Mouse (Mus musculus): Measurements from ENCODE around the gene Olfr965.
"Not testable (repeated sequence)": the region's sequence is repeated elsewhere in the genome, so short reads cannot be mapped to it uniquely, and the experiment has no call there.

The Olfr965 gene

GRCm38 (mm10) chr9:39711053-39711452, at the start of gene Olfr965:
Gene Olfr965, plus strand, starts transcription at chr9:39711353.
- no peak for DNase-seq (ENCODE audit: low read depth, low spot score)

GRCm38 (mm10) chr9:39666905-39667304, 44.2 kb upstream of the Olfr965 start, which contains the start of gene Olfr963:
Gene Olfr963, plus strand, starts transcription at chr9:39667205.
- DNase-seq (ENCODE audit: low read depth, low spot score) = no peak

GRCm38 (mm10) chr9:39669723-39670122, 41.4 kb upstream of the Olfr965 start:
- DNase-seq (ENCODE audit: low read depth, low spot score) = no peak

- no peak for DNase-seq (ENCODE audit: low read depth, low spot score)
Observed at GRCm38 (mm10) chr9:39674820-39675219, 36.3 kb upstream of the Olfr965 start.

GRCm38 (mm10) chr9:39678557-39678956, 32.6 kb upstream of the Olfr965 start:
- DNase-seq (ENCODE audit: low read depth, low spot score) = no peak

GRCm38 (mm10) chr9:39679280-39679679, 31.9 kb upstream of the Olfr965 start:
- no peak for DNase-seq (ENCODE audit: low read depth, low spot score)

GRCm38 (mm10) chr9:39701123-39701522, 10.0 kb upstream of the Olfr965 start:
- DNase-seq (ENCODE audit: low read depth, low spot score) = not testable (repeated sequence)

GRCm38 (mm10) chr9:39707017-39707416, 4.1 kb upstream of the Olfr965 start, which contains the start of gene Olfr149:
Gene Olfr149, minus strand, starts transcription at chr9:39707117.
- no peak for DNase-seq (ENCODE audit: low read depth, low spot score)

- no peak for DNase-seq (ENCODE audit: low read depth, low spot score)
Observed at GRCm38 (mm10) chr9:39708958-39709357, 2.2 kb upstream of the Olfr965 start.

GRCm38 (mm10) chr9:39730678-39731077, 19.5 kb downstream of the Olfr965 start, which contains the start of gene Olfr150:
Gene Olfr150, plus strand, starts transcription at chr9:39730978.
- no peak for DNase-seq (ENCODE audit: low read depth, low spot score)

- DNase-seq (ENCODE audit: low read depth, low spot score) = no peak
Observed at GRCm38 (mm10) chr9:39740741-39741140, 29.6 kb downstream of the Olfr965 start.

GRCm38 (mm10) chr9:39745949-39746348, 34.8 kb downstream of the Olfr965 start, which contains the start of gene Olfr967:
Gene Olfr967, plus strand, starts transcription at chr9:39746249.
- no peak for DNase-seq (ENCODE audit: low read depth, low spot score)

GRCm38 (mm10) chr9:39746428-39746827, 35.3 kb downstream of the Olfr965 start:
- no peak for DNase-seq (ENCODE audit: low read depth, low spot score)

All from A20 (cell line).